Mouse (Mus musculus) heart, postnatal 14 days (tissue): ENCODE data around the gene Pmf1. TPM values are rescaled to one million over a fixed set of nuclear protein-coding genes. Genes with fewer than 3 reads are reported as not detected.
A peak's percentile ranks its signal among the peaks of the same experiment; 100 is the strongest.

Experiments
- DNase-seq, 2 experiments: peaks; one replicate each; pipeline ENCODE4 v3.0.0; 2021 to 2022
- intact Hi-C: fragments of 180-260 bp; cut with DNase I; formaldehyde crosslinking; loops from one replicate; pipeline ENCODE4 v1.15.1; 2025
- long read RNA-seq, 2 experiments: library from polyadenylated mRNA; stranded (forward); transcript quantifications; one replicate each; pipeline ENCODE4 v2.0.0; 2021
- total RNA-seq, 2 experiments: library from RNA; stranded (reverse); gene quantifications; 2 replicates each; pipeline ENCODE4 v1.2.3; 2021

Pmf1 gene
- total RNA-seq, result 10 to 100 TPM; 23.9 to 25.0 TPM
- long read RNA-seq, experiment 1, transcript Pmf1-201 (5 exons, 1,007 nt), result major isoform, 18 of 18 reads
- long read RNA-seq, experiment 1, partial matches to known transcripts, result 0 of 18 reads
- long read RNA-seq, experiment 1, other reads (novel, unspliced or antisense), result 0 of 18 reads
- long read RNA-seq, experiment 2, transcript Pmf1-201 (5 exons, 1,007 nt), result major isoform, 14 of 17 reads
- long read RNA-seq, experiment 2, partial matches to known transcripts, result 0 of 17 reads
- long read RNA-seq, experiment 2, other reads (novel, unspliced or antisense), result 0 of 17 reads

GRCm38 (mm10) chr3:88409741-88410644 lies at the start of gene Pmf1:
Gene Pmf1 (minus strand): TSS chr3:88410331.
- intact Hi-C loops, result no loop called here
- peak; percentile 93 to 94 for DNase-seq

- no peak for DNase-seq
- intact Hi-C loops, result no loop called here
These were observed 48.7 kb upstream of the Pmf1 start for GRCm38 (mm10) chr3:88458778-88459219.

- no peak for DNase-seq
- intact Hi-C loops, result no loop called here
These were observed 46.8 kb upstream of the Pmf1 start for GRCm38 (mm10) chr3:88456746-88457532.

GRCm38 (mm10) chr3:88456313-88456712 lies 46.2 kb upstream of the Pmf1 start:
- DNase-seq, result no peak
- intact Hi-C loops, result no loop called here

- DNase-seq, result no peak
- intact Hi-C loops, result no loop called here
These were observed 45.6 kb upstream of the Pmf1 start for GRCm38 (mm10) chr3:88455588-88456264.

- no peak for DNase-seq
- intact Hi-C loops, result no loop called here
These were observed 44.8 kb upstream of the Pmf1 start for GRCm38 (mm10) chr3:88454762-88455587.

GRCm38 (mm10) chr3:88453986-88454385 lies 43.9 kb upstream of the Pmf1 start:
- DNase-seq, result no peak
- intact Hi-C loops, result no loop called here

GRCm38 (mm10) chr3:88453369-88453768 lies 43.2 kb upstream of the Pmf1 start:
- intact Hi-C loops, result no loop called here

GRCm38 (mm10) chr3:88452716-88453115 lies 42.6 kb upstream of the Pmf1 start:
- intact Hi-C loops, result no loop called here
- DNase-seq, result no peak

More at GRCm38 (mm10) chr3:88453369-88453768, 43.2 kb upstream of the Pmf1 start:
- no peak for DNase-seq

GRCm38 (mm10) chr3:88452246-88452645 lies 42.1 kb upstream of the Pmf1 start:
- intact Hi-C loops, result no loop called here

GRCm38 (mm10) chr3:88450379-88451131 lies 40.4 kb upstream of the Pmf1 start:
- intact Hi-C loops, result no loop called here
- peak in 1 of 2 experiments; percentile 35 for DNase-seq

More at GRCm38 (mm10) chr3:88452246-88452645, 42.1 kb upstream of the Pmf1 start:
- no peak for DNase-seq

GRCm38 (mm10) chr3:88449395-88450023 lies 39.4 kb upstream of the Pmf1 start:
- intact Hi-C loops, result no loop called here
- peak; percentile 43 to 53 for DNase-seq

GRCm38 (mm10) chr3:88448443-88448842 lies 38.3 kb upstream of the Pmf1 start:
- DNase-seq, result no peak
- intact Hi-C loops, result no loop called here

- DNase-seq, result no peak
- intact Hi-C loops, result no loop called here
These were observed 37.6 kb upstream of the Pmf1 start for GRCm38 (mm10) chr3:88447676-88448183.

- peak in 1 of 2 experiments; percentile 43 for DNase-seq
- intact Hi-C loops, result no loop called here
These were observed 36.5 kb upstream of the Pmf1 start for GRCm38 (mm10) chr3:88446471-88447123.

- intact Hi-C loops, result no loop called here
These were observed 32.8 kb upstream of the Pmf1 start for GRCm38 (mm10) chr3:88442888-88443287.

GRCm38 (mm10) chr3:88442488-88442887 lies 32.4 kb upstream of the Pmf1 start:
- intact Hi-C loops, result no loop called here
- no peak for DNase-seq

More at GRCm38 (mm10) chr3:88442888-88443287, 32.8 kb upstream of the Pmf1 start:
- no peak for DNase-seq
